Mouse (Mus musculus) gastrocnemius, postnatal 4 days (tissue): ENCODE results near the gene Aff4. TPM values are rescaled to one million over a fixed set of nuclear protein-coding genes. Genes with fewer than 3 reads are reported as not detected.
A peak's percentile ranks its signal among the peaks of the same experiment; 100 is the strongest.

Experiments
- DNase-seq, 2 experiments: peaks; one replicate each; pipeline ENCODE4 v3.0.0; 2021 to 2022; ENCODE audit warnings: low spot score in 2 of 2, mixed read lengths in 2 of 2
- total RNA-seq, 2 experiments: library from RNA; stranded (reverse); gene quantifications; 2 replicates each; pipeline ENCODE4 v1.2.3; 2021

Gene Aff4
- total RNA-seq, 2 experiments from 2014 or later = 146 to 154 TPM

DNA sequence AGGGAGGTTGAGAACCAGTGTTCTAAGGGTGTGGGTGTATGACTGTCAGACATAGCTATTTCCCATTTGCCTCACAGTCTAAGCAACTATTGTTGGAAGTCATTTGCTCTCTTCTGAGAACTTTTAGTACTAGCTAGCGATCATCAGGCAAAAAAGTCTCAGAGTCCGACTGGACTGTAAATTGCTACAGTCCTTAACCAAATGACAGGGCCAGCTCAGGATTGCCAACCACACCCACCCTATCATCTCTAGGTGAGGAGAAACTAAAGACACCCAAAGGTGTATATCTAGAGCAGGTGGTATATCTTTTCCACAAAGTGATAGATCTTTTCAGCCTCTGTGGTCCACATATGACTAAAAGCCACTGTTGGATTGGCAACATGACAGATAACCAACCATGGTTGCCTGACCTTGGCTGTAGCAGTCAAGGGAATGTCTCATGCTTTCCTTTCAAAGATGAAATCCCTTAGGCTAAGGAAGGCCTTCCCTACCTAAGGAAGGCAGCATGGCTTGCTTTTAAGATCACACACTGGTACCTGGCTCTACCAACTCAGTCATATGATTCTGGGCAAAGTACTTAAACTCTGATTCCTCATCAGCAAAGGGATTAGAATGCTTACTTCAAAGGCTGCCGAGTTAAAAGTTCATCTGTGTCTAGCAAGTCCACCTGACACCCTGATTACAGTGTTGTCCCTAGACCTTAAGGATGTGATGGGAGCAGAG is 77.5 kb downstream of the Aff4 start:
- no peak for DNase-seq

DNA sequence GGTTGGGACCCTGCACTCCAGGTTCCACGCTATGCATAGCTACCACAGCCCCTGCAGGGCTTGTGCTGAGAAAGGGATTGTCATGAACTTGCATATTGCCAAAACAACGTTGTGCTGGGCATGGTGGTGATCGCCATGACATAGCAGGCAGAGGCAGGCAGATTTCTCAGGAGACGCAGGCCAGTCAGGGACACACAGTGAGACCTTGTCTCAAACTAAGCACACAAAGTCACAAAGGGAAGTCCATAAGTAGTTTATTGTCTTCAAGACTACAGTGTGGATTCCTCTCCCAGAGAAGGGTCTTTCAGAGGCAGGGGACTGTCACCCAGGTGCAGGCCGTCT is 78.1 kb downstream of the Aff4 start:
- no peak for DNase-seq

GRCm38 (mm10) chr11:53429182-53429581 is 78.5 kb downstream of the Aff4 start:
- no peak for DNase-seq

DNA sequence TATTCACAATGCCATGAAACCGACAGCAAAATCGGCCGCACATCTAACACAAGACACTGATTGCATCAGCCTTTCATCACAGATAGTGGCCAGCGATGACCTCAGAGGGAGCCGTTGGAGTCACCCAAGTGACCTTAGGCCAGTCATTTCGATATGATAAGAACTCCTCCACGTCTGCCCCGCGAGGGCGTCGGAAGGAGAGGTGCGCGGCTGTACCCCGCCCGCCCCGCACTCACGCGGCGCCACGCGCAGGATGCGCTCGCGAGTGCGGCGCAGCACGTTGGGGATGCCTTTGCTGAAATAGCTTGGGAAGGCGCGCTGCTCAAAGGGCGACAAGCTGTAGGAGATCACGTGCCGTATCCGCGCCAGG is 79.7 kb downstream of the Aff4 start:
- DNase-seq = no peak

DNA sequence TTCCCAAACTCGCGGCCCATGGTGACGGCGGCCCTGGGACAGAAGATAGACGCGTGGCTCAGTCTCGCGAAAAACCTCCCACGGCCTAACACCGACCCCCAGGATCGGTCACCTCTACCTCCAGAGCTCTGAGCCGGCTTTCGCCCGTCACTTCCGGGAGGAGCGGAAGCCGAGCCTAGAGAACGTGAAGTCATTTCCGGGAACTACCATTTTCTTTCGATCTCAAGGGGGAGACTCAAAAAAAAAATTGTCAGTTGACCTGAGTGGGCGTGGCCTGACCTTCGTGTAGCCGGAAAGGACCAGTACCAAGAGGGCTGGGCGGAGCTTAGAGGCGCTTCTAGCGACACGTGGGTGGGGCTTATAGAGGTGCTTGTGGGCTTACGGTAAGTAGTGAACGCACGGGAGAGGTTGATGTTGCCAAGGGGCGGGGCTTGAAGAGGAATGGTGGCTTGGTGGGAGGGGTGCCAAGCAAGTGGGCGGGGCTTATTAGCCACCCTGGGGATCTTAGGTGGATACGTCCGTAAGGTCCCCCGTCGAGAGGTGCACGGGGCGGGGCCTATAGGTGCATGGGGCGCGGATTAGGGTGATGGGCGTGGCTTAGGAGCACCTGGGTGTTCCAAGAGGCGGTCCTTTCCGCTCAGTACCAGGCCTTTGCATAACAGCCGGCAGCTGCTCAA is 80.2 kb downstream of the Aff4 start, which contains the start of the genes Uqcrq and Gdf9:
Gene Uqcrq (minus strand): TSS at position 162 of the 677 bp plus-strand sequence.
Gene Gdf9 (plus strand): TSS at position 354 of the 677 bp plus-strand sequence.
- peak; percentile 76 to 94 for DNase-seq

- DNase-seq = no peak
These were observed 80.9 kb downstream of the Aff4 start for GRCm38 (mm10) chr11:53431347-53432056.

DNA sequence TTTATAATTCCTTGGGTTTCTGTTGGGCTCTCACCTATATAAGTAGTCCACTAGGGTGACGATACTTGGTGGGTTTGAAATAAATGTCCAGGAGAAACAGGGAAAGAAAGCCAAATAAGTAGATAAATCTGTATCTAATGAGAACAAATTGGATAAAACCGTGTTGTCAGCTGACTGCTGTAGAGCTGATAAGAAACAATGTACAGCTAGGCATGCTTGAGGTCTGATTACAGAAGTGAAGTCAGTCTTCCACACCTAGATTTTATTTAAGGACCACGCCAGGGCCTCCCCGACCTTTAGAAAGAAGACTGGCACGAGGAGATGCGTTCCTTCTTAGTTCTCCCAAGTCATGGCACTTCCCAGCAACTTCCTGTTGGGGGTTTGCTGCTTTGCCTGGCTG is 82.4 kb downstream of the Aff4 start:
- no peak for DNase-seq

DNA sequence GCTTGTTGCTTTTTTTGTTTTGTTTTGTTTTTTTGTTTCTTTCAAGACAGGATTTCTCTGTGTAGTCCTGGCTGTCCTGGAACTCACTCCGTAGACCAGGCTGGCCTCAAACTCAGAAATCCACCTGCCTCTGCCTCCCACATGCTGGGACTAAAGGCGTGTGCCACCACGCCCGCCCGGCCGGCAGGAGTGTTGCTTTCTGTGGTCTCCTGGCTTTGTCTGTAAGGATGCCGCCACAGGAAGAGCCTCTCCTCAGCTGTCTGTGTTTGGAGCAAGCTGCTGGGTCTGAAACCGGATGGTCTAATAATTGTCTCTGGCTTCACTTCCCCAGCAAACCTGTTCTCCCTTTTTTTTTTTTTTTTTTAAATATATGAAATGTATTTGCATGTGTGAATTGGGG is 84.9 kb downstream of the Aff4 start:
- DNase-seq = no peak

DNA sequence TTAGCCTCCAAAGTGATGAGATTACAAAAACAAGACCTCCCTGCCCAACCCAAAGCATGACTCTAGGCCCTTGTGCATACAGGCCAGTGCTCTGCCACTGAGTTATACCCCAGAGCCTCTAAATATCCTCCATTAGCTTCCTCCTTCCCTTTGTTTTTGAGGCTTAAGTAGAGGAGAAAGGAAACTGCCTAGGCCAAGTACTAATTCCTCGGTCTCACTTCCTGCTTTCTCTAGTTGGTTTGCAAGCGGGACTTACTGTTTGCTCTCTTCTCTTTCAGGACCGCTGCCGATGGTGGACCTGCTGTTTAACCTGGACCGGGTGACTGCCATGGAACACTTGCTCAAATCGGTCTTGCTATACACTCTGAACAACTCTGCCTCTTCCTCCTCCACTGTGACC is 85.7 kb downstream of the Aff4 start:
- DNase-seq = no peak

- DNase-seq = no peak
These were observed 91.3 kb downstream of the Aff4 start for GRCm38 (mm10) chr11:53441921-53442320.

- peak in 1 of 2 experiments; percentile 16 for DNase-seq
These were observed 93.2 kb downstream of the Aff4 start for GRCm38 (mm10) chr11:53443861-53444260.

DNA sequence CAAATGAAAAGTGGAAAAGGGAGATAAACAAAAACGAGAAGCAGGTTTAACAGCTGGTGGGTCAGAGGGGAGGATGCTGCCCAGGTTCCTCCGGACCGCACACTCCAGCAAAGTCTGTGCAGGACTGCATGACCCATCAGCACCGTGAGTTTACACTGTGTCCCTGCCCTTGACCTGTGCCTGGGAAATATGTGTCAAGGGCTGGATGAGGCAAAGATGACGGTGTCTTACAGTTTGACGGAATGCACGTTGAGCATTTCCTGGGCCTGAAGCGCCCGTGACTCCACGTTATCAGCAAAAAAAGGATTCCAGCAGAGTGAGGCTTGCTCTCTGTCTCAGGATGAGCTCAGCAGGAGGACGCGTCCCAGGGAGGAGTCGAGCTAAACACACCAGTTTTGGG is 94.9 kb downstream of the Aff4 start:
- no peak for DNase-seq

DNA sequence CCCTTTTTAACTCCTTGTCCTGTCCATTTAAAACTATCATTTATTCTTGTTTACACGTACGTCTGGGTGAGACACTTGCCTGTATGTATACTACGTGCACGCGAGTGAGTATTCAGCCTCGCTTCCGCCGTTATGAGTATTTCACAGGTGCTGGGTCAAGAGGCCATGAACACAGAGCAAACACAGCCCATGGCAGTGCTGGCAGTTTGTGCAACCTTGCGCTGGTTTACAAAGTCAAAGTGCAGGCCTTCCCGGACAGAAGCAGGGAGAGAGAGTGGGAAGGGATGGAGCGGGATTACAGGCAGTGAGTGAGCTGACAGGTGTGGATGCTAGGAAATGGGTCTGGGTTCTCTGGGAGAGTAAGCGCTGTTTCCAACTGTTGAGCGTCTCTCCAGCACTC is 95.5 kb downstream of the Aff4 start:
- DNase-seq = no peak

GRCm38 (mm10) chr11:53447996-53448395 is 97.4 kb downstream of the Aff4 start:
- DNase-seq = no peak

- DNase-seq = no peak
These were observed 97.9 kb downstream of the Aff4 start for GRCm38 (mm10) chr11:53448529-53448928.

GRCm38 (mm10) chr11:53450070-53450705 is 99.6 kb downstream of the Aff4 start:
- no peak for DNase-seq

- DNase-seq = no peak
These were observed 100.7 kb downstream of the Aff4 start for GRCm38 (mm10) chr11:53451361-53451760.

DNA sequence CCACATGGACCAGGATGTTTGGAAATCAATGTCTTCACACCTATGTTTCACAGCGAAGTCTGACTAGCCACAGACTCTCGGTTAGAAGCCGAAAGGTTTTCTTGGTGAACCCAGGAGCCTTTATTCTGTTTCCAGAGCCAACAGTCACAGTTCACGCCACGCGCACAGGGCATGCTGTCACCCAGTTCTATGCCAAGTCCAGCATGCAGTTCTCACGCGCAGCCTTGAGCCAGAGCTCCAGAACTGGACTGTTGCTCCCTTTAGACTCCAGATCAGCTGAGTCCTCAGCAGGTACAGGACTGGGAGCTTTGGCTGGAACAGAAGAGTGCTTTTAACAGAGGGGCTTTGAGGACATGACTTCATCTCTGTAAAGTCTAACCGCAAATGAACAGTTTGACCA is 101.8 kb downstream of the Aff4 start:
- DNase-seq = no peak

DNA sequence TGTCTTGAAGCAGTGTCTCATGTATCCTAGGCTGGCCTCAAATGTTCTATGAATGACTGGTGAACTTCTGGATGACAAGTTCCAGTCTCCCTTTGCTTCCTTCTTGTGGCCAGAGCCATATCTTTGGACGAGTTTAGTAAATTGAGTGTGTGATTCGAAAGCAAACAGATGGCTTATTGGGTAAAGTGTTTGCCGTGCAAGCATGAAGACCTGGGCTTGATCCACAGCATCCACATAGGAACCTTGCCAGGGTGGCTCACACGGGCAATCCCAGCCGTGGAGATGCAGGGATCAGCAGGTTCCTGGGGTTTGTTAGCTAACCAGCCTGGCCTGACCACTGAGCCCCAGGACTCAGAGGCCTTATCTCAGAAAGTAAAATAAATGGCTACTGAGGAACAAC is 102.4 kb downstream of the Aff4 start:
- no peak for DNase-seq

GRCm38 (mm10) chr11:53456474-53457371 is 106.1 kb downstream of the Aff4 start, which contains the start of the genes Gm10447 and Shroom1:
Gene Gm10447, minus strand, starts transcription at chr11:53457110.
Gene Shroom1, plus strand, starts transcription at chr11:53457205.
- DNase-seq = peak in 1 of 2 experiments; percentile 45
